Mouse (Mus musculus): Measurements from ENCODE around the gene S100a5. TPM values are rescaled to one million over a fixed set of nuclear protein-coding genes. Genes with fewer than 3 reads are reported as not detected.

S100a5 gene
- polyA plus RNA-seq, 1 experiment from 2014 or later = not detected

DNA sequence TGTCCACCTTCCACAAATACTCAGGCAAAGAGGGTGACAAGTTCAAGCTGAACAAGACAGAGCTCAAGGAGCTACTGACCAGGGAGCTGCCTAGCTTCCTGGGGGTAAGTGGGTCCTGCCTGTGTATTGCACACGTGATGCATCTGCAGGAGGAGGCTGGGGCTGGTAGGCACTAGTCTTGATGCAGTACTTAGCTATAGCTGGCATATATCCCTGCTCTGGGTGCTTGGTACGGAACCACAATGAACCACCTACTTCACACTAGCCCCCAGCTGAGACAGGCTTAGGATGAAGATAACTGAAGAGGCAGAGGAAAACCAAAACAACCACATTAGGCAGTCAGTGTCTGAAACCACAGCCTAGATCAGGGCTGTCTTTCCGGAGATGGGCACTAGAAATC is 3.3 kb upstream of the S100a5 start:
- WGBS = 81% methylated on average over 3 of the region's 3 CpGs
- ATAC-seq (ENCODE audit: low FRiP score) = no peak
- Histone ChIP-seq H3K36me3 (ENCODE audit: control insufficient read depth, insufficient read depth, low read length) (no peaks in the 10 kb centered on the region), H3K27me3 (ENCODE audit: control insufficient read depth, insufficient read depth, low read length) (no peaks in the 10 kb centered on the region), H3K4me2 (no peak overlapping the region), H3K4me3 (ENCODE audit: low read depth, low read length) (no peak overlapping the region), H3K27ac (ENCODE audit: low read depth, low read length) (no peak overlapping the region), H3K9me3 (ENCODE audit: control insufficient read depth, low read length) (no peaks in the 10 kb centered on the region), H3K4me1 (ENCODE audit: control insufficient read depth, insufficient read depth, low read length) (no peaks in the 10 kb centered on the region), H3K9ac (ENCODE audit: low read length) (no peak overlapping the region)
- DNase-seq (ENCODE audit: low spot score, missing footprints) = no peak

DNA sequence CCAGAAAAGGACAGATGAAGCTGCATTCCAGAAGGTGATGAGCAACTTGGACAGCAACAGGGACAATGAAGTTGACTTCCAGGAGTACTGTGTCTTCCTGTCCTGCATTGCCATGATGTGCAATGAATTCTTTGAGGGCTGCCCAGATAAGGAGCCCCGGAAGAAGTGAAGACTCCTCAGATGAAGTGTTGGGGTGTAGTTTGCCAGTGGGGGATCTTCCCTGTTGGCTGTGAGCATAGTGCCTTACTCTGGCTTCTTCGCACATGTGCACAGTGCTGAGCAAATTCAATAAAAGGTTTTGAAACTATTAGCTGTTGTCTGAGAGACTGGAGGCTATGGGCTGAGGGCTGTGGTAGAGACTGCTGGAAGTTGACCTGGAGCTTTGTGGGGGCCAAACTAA is 2.6 kb upstream of the S100a5 start:
- no peak overlapping the region for H3K27ac ChIP-seq (ENCODE audit: low read depth, low read length)
- ATAC-seq (ENCODE audit: low FRiP score) (no peak), DNase-seq (ENCODE audit: low spot score, missing footprints) (peak; percentile 69)
- H3K27me3 ChIP-seq (ENCODE audit: control insufficient read depth, insufficient read depth, low read length) = no peaks in the 10 kb centered on the region
- 75% methylated on average over 2 of the region's 2 CpGs for whole genome bisulfite sequencing
- no peaks in the 10 kb centered on the region for H3K36me3 ChIP-seq (ENCODE audit: control insufficient read depth, insufficient read depth, low read length)
- no peaks in the 10 kb centered on the region for H3K4me1 ChIP-seq (ENCODE audit: control insufficient read depth, insufficient read depth, low read length)
- no peak overlapping the region for H3K4me3 ChIP-seq (ENCODE audit: low read depth, low read length)
- H3K4me2 ChIP-seq = no peak overlapping the region
- H3K9me3 ChIP-seq (ENCODE audit: control insufficient read depth, low read length) = no peaks in the 10 kb centered on the region
- H3K9ac ChIP-seq (ENCODE audit: low read length) = no peak overlapping the region

DNA sequence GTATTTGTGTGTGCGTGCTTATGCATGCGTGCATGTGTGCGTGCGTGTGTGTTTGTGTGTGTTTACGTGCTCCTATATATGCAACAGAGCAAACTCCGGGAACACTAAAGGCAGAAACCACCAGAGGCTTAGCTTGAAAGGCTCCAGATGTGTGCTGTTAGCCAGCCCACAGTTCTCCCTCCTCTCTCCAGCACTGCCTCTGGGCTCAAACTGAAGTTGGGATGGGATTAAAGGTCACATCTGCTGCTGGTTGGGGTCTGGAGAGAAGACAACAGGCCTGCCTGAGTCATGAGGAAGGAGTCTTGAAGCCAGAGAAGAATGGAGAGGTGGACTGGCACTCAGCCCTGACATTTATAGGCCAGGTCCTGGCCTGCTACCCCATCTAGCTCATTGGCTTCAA is 2.1 kb upstream of the S100a5 start:
- no peak overlapping the region for H3K9ac ChIP-seq (ENCODE audit: low read length)
- no peaks in the 10 kb centered on the region for H3K4me1 ChIP-seq (ENCODE audit: control insufficient read depth, insufficient read depth, low read length)
- H3K9me3 ChIP-seq (ENCODE audit: control insufficient read depth, low read length) = no peaks in the 10 kb centered on the region
- WGBS = 78% methylated on average over 6 of the region's 6 CpGs
- H3K27ac ChIP-seq (ENCODE audit: low read depth, low read length) = no peak overlapping the region
- ATAC-seq (ENCODE audit: low FRiP score) (no peak), DNase-seq (ENCODE audit: low spot score, missing footprints) (peak; percentile 79)
- H3K4me3 ChIP-seq (ENCODE audit: low read depth, low read length) = no peak overlapping the region
- H3K4me2 ChIP-seq = no peak overlapping the region
- H3K27me3 ChIP-seq (ENCODE audit: control insufficient read depth, insufficient read depth, low read length) = no peaks in the 10 kb centered on the region
- H3K36me3 ChIP-seq (ENCODE audit: control insufficient read depth, insufficient read depth, low read length) = no peaks in the 10 kb centered on the region

- Histone ChIP-seq H3K27ac (ENCODE audit: low read depth, low read length) (no peak overlapping the region), H3K4me3 (ENCODE audit: low read depth, low read length) (no peak overlapping the region), H3K27me3 (ENCODE audit: control insufficient read depth, insufficient read depth, low read length) (no peaks in the 10 kb centered on the region), H3K9ac (ENCODE audit: low read length) (no peak overlapping the region), H3K4me2 (no peak overlapping the region), H3K4me1 (ENCODE audit: control insufficient read depth, insufficient read depth, low read length) (no peaks in the 10 kb centered on the region), H3K36me3 (ENCODE audit: control insufficient read depth, insufficient read depth, low read length) (no peaks in the 10 kb centered on the region), H3K9me3 (ENCODE audit: control insufficient read depth, low read length) (no peaks in the 10 kb centered on the region)
- DNase-seq (ENCODE audit: low spot score, missing footprints) = no peak
- ATAC-seq (ENCODE audit: low FRiP score) = no peak
- WGBS = 80% methylated on average over 3 of the region's 3 CpGs
Observed at GRCm38 (mm10) chr3:90607361-90607760, 962 bp upstream of the S100a5 start.

DNA sequence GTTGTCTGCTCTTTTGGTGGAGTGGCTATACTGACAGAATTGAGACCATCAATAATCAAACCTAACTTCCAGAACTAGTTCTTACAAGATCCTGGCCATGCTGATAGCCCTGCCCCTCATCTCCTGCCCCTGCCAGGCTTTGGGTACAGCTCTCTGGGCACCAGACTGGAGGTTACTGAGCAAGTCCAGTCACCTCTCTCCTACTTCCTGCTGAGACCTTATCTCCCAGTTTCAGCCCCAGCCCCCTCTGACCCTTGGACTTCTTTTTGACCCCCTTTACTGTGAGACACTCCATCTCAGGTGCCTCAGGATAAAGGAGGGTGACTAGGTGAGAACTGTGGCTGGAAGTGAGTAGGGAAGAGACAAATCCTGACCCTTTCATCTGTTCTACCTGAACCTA is 779 bp downstream of the S100a5 start:
- DNase-seq (ENCODE audit: low spot score, missing footprints) (peak; percentile 8), ATAC-seq (ENCODE audit: low FRiP score) (no peak)
- H3K9ac ChIP-seq (ENCODE audit: low read length) = no peak overlapping the region
- H3K9me3 ChIP-seq (ENCODE audit: control insufficient read depth, low read length) = no peaks in the 10 kb centered on the region
- 0 out of 2 replicates have a peak, but pooled peaks cover 2% of the 10 kb centered on the region for H3K27me3 ChIP-seq (ENCODE audit: control insufficient read depth, insufficient read depth, low read length)
- H3K4me1 ChIP-seq (ENCODE audit: control insufficient read depth, insufficient read depth, low read length) = peaks cover 4% of the 10 kb centered on the region; the same call in 1 of the 2 replicates
- H3K27ac ChIP-seq (ENCODE audit: low read depth, low read length) = no peak overlapping the region
- no peak overlapping the region for H3K4me3 ChIP-seq (ENCODE audit: low read depth, low read length)
- H3K4me2 ChIP-seq = no peak overlapping the region
- H3K36me3 ChIP-seq (ENCODE audit: control insufficient read depth, insufficient read depth, low read length) = no peaks in the 10 kb centered on the region

GRCm38 (mm10) chr3:90611494-90611893 is 3.2 kb downstream of the S100a5 start:
- no peak for ATAC-seq (ENCODE audit: low FRiP score)
- Histone ChIP-seq H3K4me1 (ENCODE audit: control insufficient read depth, insufficient read depth, low read length) (peaks cover 4% of the 10 kb centered on the region; the same call in 1 of the 2 replicates), H3K4me2 (no peak overlapping the region), H3K9ac (ENCODE audit: low read length) (no peak overlapping the region), H3K36me3 (ENCODE audit: control insufficient read depth, insufficient read depth, low read length) (no peaks in the 10 kb centered on the region), H3K27ac (ENCODE audit: low read depth, low read length) (no peak overlapping the region), H3K27me3 (ENCODE audit: control insufficient read depth, insufficient read depth, low read length) (0 out of 2 replicates have a peak, but pooled peaks cover 2% of the 10 kb centered on the region), H3K9me3 (ENCODE audit: control insufficient read depth, low read length) (no peaks in the 10 kb centered on the region), H3K4me3 (ENCODE audit: low read depth, low read length) (no peak overlapping the region)
- WGBS = 88% methylated on average over 3 of the region's 3 CpGs
- DNase-seq (ENCODE audit: low spot score, missing footprints) = peak; percentile 56

- peak; percentile 69 for DNase-seq (ENCODE audit: low spot score, missing footprints)
- Histone ChIP-seq H3K4me3 (ENCODE audit: low read depth, low read length) (no peak overlapping the region), H3K9ac (ENCODE audit: low read length) (no peak overlapping the region), H3K27ac (ENCODE audit: low read depth, low read length) (no peak overlapping the region), H3K4me2 (no peak overlapping the region), H3K4me1 (ENCODE audit: control insufficient read depth, insufficient read depth, low read length) (peaks cover 4% of the 10 kb centered on the region; the same call in 1 of the 2 replicates), H3K27me3 (ENCODE audit: control insufficient read depth, insufficient read depth, low read length) (0 out of 2 replicates have a peak, but pooled peaks cover 2% of the 10 kb centered on the region), H3K9me3 (ENCODE audit: control insufficient read depth, low read length) (no peaks in the 10 kb centered on the region), H3K36me3 (ENCODE audit: control insufficient read depth, insufficient read depth, low read length) (no peaks in the 10 kb centered on the region)
- WGBS = 53% methylated on average over 4 of the region's 4 CpGs
- no peak for ATAC-seq (ENCODE audit: low FRiP score)
Observed at GRCm38 (mm10) chr3:90612061-90612460, 3.7 kb downstream of the S100a5 start.

GRCm38 (mm10) chr3:90612728-90613291 is 4.5 kb downstream of the S100a5 start, which contains the start of gene S100a6:
S100a6 (plus strand) TSS chr3:90612882.
- peak within 1 kb of the TSS; percentile 20 for H3K4me3 ChIP-seq (ENCODE audit: low read depth, low read length)
- H3K9me3 ChIP-seq (ENCODE audit: control insufficient read depth, low read length) = no peaks in the 10 kb centered on the region
- H3K9ac ChIP-seq (ENCODE audit: low read length) = peak within 1 kb of the TSS; percentile 56
- peaks cover 4% of the 10 kb centered on the region; the same call in 1 of the 2 replicates for H3K4me1 ChIP-seq (ENCODE audit: control insufficient read depth, insufficient read depth, low read length)
- WGBS = under 1% methylated on average over 23 of the region's 23 CpGs
- peak within 1 kb of the TSS; percentile 68 for H3K4me2 ChIP-seq
- no peak within 1 kb of the TSS for H3K27ac ChIP-seq (ENCODE audit: low read depth, low read length)
- no peaks in the 10 kb centered on the region for H3K36me3 ChIP-seq (ENCODE audit: control insufficient read depth, insufficient read depth, low read length)
- ATAC-seq (ENCODE audit: low FRiP score) = peak; percentile 84
- H3K27me3 ChIP-seq (ENCODE audit: control insufficient read depth, insufficient read depth, low read length) = 0 out of 2 replicates have a peak, but pooled peaks cover 2% of the 10 kb centered on the region
- DNase-seq (ENCODE audit: low spot score, missing footprints) = peak; percentile 92

GRCm38 (mm10) chr3:90613461-90614147 is 5.3 kb downstream of the S100a5 start:
- H3K36me3 ChIP-seq (ENCODE audit: control insufficient read depth, insufficient read depth, low read length) = no peaks in the 10 kb centered on the region
- no peak overlapping the region for H3K27ac ChIP-seq (ENCODE audit: low read depth, low read length)
- ATAC-seq (ENCODE audit: low FRiP score) (no peak), DNase-seq (ENCODE audit: low spot score, missing footprints) (peak; percentile 81)
- 72% methylated on average over 7 of the region's 7 CpGs for whole genome bisulfite sequencing
- peaks cover 4% of the 10 kb centered on the region; the same call in 1 of the 2 replicates for H3K4me1 ChIP-seq (ENCODE audit: control insufficient read depth, insufficient read depth, low read length)
- 0 out of 2 replicates have a peak, but pooled peaks cover 2% of the 10 kb centered on the region for H3K27me3 ChIP-seq (ENCODE audit: control insufficient read depth, insufficient read depth, low read length)
- no peak overlapping the region for H3K9ac ChIP-seq (ENCODE audit: low read length)
- H3K4me2 ChIP-seq = peak overlapping the region; percentile 68
- H3K9me3 ChIP-seq (ENCODE audit: control insufficient read depth, low read length) = no peaks in the 10 kb centered on the region
- H3K4me3 ChIP-seq (ENCODE audit: low read depth, low read length) = no peak overlapping the region
